Mouse (Mus musculus) adrenal gland, adult (tissue): ENCODE results near the gene Srsf4.

Experiments
- DNase-seq, 2 experiments: peaks; one replicate each; pipeline ENCODE4 v3.0.0; 2022 to 2023; ENCODE audit warnings: low spot score in 1 of 2; ENCODE audit not compliant: inconsistent age in 2 of 2

Gene Srsf4

GRCm38 (mm10) chr4:131872672-131873292 is 635 bp upstream of the Srsf4 start:
- peak in 1 of 2 experiments; percentile 55 for DNase-seq

- DNase-seq = no peak
Observed at GRCm38 (mm10) chr4:131874169-131874536, 736 bp downstream of the Srsf4 start.

DNA sequence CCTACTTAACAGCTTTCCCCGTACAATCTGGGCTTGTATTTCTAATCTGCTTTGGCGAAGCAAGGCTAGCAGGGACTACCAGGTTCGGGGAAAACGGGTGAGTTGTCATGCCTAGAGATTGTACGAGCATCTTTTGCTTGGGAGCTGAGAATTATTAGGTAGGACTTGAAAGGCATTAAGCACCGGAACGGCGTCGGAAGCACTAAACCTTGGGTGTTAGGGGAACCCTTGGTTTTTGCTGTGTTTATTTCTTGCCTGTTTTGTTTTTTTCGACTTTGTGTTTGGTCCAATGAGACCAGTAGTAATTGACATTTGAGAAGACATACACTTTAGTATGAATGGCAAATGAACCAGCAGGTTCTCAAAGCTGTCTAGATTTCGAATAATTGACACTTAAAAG is 1.1 kb downstream of the Srsf4 start:
- DNase-seq = no peak

DNA sequence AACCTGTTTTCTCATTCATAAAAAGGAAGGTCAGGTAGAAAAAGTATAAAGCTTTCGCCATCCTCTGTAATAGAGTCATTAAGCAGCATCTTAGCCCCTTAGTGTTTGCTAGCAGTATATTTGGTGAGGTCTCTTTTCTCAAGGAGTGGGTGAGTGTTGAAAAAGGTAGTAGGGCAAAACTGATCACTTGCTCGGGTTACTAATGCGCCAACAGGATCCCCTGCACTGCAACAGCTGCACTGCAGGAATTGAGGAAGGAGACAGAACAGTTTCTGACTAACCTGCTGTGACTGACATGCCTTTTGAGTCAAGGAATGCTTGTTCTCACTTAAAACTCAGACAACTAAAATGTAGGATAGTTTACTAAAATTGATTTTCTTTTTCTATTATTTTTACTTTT is 1.8 kb downstream of the Srsf4 start:
- peak in 1 of 2 experiments; percentile 29 for DNase-seq

GRCm38 (mm10) chr4:131876836-131877235 is 3.4 kb downstream of the Srsf4 start:
- peak in 1 of 2 experiments; percentile 27 for DNase-seq

- no peak for DNase-seq
Observed at GRCm38 (mm10) chr4:131879692-131880091, 6.3 kb downstream of the Srsf4 start.

DNA sequence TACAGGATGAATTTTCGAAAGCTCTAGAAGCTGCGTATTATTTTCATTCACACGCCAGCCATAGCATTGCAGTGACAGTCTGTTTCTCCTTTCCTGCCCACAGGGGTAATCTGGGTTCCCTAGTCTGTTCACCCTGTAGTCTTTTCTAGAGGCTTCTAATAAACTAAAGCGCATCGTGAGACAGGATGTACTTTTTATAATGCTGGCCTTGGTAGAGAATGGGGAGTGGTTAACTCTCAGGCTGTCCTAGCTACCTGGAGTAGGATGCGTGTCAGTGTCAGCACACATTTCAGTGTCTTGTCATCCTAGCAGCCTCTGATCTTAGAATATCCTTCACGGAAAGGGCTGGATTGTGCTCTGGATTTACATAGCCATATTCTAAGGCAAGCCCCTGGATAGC is 7.9 kb downstream of the Srsf4 start:
- no peak for DNase-seq

GRCm38 (mm10) chr4:131883571-131883970 is 10.2 kb downstream of the Srsf4 start:
- peak in 1 of 2 experiments; percentile 70 for DNase-seq

- peak; percentile 34 to 78 for DNase-seq
Observed at GRCm38 (mm10) chr4:131885376-131885775, 12.0 kb downstream of the Srsf4 start.

DNA sequence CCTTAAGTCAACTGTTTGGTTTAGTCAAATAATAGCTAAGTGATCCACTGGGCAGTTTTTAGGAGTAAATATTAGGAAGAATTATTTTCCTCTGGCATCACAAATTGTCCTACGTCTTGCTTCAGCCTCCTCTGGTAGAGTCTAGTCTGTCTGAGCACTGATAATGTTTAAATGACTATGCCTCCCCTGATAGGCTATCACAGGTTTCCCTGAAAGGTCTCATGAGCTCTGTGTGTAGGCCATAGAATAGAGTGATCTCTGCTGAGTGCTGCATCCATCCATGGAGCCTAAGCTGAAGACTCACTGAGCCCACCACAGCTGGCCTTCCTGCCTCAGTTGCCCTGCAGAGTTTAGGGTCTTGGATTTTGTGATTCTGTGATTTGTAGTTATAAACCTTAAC is 15.1 kb downstream of the Srsf4 start:
- no peak for DNase-seq

DNA sequence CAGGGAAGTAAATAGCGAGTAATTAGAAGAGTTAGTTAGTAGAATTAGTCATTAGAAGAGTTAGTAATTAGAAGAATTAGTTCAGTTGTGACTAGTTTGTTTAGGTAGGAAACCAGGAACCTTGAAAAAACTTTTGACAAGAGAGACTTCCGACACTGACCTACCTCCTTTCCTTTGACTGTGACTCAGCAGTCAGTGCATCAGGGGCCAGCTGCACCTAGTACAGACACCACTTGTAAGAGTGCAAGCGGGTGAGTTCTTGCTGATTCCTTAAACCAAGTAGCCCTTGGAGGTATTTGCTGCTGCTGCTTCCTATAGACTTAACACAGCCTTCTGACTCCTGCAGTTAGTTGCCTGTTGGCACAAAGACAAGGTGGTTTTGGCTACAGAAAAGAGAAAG is 17.3 kb downstream of the Srsf4 start:
- DNase-seq = no peak

DNA sequence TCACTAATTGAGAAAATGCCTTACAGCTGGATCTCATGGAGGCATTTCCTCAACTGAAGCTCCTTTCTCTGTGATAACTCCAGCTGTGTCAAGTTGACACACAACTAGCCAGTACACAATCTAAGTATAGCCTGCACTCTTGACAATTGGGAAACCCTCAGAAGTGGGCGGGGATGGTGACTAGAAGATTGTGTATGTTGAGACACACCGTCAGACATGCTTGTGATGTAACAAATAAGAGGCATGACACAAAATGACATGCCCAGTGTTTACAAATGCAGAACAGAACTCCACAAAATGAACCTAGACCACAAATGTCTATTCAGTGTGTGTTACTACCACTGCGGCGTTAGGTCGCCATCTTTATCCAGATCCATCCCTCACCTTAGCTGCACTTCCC is 23.7 kb downstream of the Srsf4 start:
- DNase-seq = no peak

GRCm38 (mm10) chr4:131897787-131898186 is 24.4 kb downstream of the Srsf4 start:
- DNase-seq = no peak

GRCm38 (mm10) chr4:131898503-131899179 is 25.2 kb downstream of the Srsf4 start:
- DNase-seq = no peak

DNA sequence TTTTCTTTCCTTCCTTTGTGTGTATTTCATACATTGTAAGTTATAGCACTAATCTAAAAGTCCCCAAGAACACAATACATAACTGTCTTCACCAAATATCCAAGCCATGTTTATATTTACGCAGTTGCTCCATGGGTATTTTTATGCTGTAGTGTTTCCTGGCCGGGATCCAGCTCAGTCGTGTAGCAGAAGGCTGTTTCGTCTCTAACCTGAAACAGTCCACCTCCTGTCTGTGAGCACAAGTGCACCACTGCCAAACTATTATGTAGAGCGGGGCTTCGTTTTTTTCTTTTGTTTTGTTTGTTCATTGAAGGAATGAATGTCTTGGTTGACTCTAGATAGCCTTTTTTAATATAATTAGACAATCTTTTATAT is 25.8 kb downstream of the Srsf4 start:
- no peak for DNase-seq

DNA sequence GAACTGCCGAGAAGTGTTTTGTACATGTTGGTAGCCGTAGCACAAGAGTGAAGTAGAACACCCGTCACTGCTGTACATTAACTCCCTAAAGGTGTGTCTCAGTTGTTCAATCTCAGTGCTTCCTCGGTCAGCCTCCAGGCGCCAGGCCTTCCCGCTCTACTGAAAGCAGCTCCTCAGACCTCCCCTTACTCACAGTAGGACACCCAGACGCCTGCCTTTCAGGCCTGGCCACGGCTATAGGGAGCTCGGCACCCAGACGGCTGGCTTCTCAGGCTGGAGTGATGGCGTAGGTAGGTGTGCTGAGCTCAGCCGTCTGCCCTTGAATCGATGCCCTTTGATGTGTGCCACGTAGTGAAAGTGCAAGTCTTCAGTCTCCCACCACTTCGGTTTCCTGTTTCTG is 27.7 kb downstream of the Srsf4 start:
- no peak for DNase-seq

GRCm38 (mm10) chr4:131904478-131904877 is 31.1 kb downstream of the Srsf4 start:
- DNase-seq = peak; percentile 48 to 73

DNA sequence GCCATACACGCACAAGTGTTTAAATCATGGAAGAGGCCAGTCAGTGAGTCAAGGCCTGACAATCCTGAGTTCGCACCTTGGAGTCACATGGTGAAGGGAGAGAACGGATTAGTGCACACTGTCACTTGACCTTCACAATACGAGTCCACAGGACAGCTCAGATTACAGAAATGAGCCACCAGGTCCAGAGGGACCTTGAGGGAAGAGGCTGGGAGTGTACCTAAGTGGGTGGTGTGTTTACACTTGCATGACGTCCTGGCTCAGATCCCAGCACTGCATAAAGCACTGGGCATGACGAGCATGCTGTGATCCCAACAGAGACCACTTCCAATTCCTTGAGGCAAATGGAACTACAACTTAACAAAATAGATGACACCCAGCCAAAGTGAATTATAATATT is 33.0 kb downstream of the Srsf4 start:
- DNase-seq = peak; percentile 46 to 59

DNA sequence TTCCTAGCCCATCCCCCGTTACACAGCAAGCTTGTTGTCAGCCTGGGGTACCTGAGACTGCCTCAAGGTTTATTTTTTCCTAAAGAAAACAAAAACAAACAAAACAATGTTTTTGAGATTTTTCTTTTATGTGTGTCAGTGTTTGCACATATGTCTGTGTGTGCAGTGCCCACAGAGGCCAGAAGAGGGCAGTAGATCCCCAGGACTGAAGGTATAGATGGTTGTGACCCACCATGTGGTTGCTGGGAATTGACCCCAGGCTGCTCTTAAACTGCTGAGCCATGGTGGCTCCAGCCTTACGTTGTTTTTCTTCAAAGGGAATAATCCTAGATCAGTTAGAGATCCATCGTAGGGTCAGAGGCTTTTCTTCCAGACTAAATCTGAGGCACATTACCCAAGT is 34.5 kb downstream of the Srsf4 start:
- no peak for DNase-seq

DNA sequence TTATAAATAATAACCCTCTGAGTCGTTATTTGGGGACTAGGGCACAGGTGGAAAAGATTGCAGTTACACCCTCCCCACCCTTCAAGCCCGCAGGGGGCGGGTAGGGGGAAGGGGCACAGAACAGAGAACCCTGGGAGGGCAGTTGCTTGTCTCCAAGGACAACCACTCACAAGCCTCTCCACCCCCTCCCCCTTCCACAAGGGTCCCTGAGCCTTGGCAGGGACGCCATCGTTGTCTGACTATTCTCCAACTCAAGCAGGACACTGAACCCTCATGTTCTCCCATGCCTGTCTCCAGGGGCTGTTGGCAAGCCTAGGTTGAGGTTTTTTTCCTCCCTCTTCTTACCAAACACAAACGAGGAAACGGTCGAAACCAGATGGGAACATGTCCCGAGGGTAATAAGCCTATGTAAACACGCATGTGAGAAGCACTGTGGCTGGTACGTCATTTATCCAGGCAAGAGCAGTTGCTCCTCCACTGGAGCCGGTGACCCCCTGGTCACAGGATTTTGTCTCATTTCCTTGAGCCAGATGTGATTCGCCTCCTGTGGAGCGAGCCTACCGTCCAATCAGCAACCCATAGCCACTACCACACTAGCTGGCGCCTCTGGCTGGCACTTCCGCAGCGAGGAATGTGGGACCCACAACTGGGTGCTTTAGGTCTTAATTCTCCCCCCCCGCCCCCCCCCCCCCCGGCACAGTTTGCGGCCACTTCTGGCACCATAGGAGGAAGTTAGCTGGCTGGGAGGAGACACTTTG is 37.0 kb downstream of the Srsf4 start:
- no peak for DNase-seq

GRCm38 (mm10) chr4:131911521-131911920 is 38.1 kb downstream of the Srsf4 start:
- DNase-seq = no peak

DNA sequence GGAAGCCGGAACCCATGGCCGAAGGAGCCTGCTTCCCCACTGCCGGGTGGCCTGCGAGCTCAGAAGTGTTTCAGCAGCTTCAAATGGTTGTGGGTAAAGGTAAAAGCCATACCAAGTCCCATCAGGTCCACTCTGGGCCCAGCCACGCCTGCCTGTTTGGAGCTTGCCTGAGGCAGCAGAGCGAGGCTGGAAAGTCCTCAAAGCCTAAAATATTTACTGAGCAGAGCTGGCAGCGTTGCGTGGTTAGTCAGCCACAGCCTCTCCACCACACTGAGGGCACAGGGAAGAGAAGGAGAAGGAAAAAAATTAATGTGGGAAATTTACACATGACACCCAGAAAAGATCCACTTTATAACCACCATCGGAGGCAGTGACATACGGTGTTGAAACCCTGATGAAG is 40.1 kb downstream of the Srsf4 start:
- DNase-seq = no peak
